Mouse (Mus musculus): ENCODE data around the gene Cit. TPM values are rescaled to one million over a fixed set of nuclear protein-coding genes. Genes with fewer than 3 reads are reported as not detected.

Gene Cit
- polyA plus RNA-seq, 2 experiments: 11.7 to 19.0 TPM

GRCm38 (mm10) chr5:115862439-115862838 is 17.4 kb downstream of the Cit start:
- Histone ChIP-seq H3K9ac (ENCODE audit: low read depth, low read length, severe bottlenecking) (no peak overlapping the region), H3K4me1 (ENCODE audit: control insufficient read depth, insufficient read depth, low read length) (no peaks in the 10 kb centered on the region), H3K36me3 (ENCODE audit: control insufficient read depth, insufficient read depth, low read length) (peaks cover 32% of the 10 kb centered on the region), H3K9me3 (ENCODE audit: control insufficient read depth, low read length) (no peaks in the 10 kb centered on the region), H3K4me3 (replicated peaks; ENCODE audit: low read length) (no peak overlapping the region), H3K27ac (replicated peaks; ENCODE audit: low read depth, low read length) (no peak overlapping the region), H3K4me2 (replicated peaks; ENCODE audit: low read depth, low read length, severe bottlenecking) (no peak overlapping the region), H3K27me3 (ENCODE audit: control insufficient read depth, insufficient read depth, low read length) (no peaks in the 10 kb centered on the region)
- WGBS: 91% methylated on average over 10 of the region's 10 CpGs
- DNase-seq (ENCODE audit: low spot score): no peak
- TF ChIP-seq POLR2A (IDR thresholded peaks at IDR 0.05; ENCODE audit: borderline replicate concordance, extremely low read depth, insufficient read depth, insufficient read length): no peak
- ATAC-seq (ENCODE audit: low FRiP score, low read depth): no peak

- DNase-seq (ENCODE audit: low spot score) (no peak), ATAC-seq (ENCODE audit: low FRiP score, low read depth) (no peak)
- H3K27ac ChIP-seq (replicated peaks; ENCODE audit: low read depth, low read length): no peak overlapping the region
- peaks cover 19% of the 10 kb centered on the region; the same call in 1 of the 2 replicates for H3K36me3 ChIP-seq (ENCODE audit: control insufficient read depth, insufficient read depth, low read length)
- H3K4me2 ChIP-seq (replicated peaks; ENCODE audit: low read depth, low read length, severe bottlenecking): no peak overlapping the region
- no peak overlapping the region for H3K9ac ChIP-seq (ENCODE audit: low read depth, low read length, severe bottlenecking)
- no peaks in the 10 kb centered on the region for H3K27me3 ChIP-seq (ENCODE audit: control insufficient read depth, insufficient read depth, low read length)
- 83% methylated on average over 11 of the region's 11 CpGs for WGBS
- H3K9me3 ChIP-seq (ENCODE audit: control insufficient read depth, low read length): no peaks in the 10 kb centered on the region
- no peak overlapping the region for H3K4me3 ChIP-seq (replicated peaks; ENCODE audit: low read length)
- no peaks in the 10 kb centered on the region for H3K4me1 ChIP-seq (ENCODE audit: control insufficient read depth, insufficient read depth, low read length)
- no peak for TF ChIP-seq POLR2A (IDR thresholded peaks at IDR 0.05; ENCODE audit: borderline replicate concordance, extremely low read depth, insufficient read depth, insufficient read length)
Measured at GRCm38 (mm10) chr5:115866296-115866695, 21.2 kb downstream of the Cit start.

DNA sequence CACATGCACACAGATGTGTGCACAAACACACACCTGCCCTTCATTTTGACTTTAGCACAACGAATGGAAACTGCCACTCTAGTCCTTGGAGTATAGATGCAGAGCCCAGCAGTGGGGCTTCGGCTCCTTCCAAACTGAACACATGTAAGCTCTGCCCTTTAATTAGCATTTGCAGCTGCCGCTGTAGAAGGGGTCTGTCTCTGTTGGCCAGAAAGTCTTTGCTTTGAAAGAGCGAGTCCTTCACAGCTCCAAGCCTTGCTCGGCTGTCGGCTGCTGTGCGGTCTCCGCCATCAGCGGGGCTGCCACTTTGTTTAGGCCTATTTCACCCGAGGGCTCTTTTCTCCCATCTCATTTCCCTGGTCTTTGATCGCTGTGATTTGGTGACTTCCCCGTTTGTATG is 23.5 kb downstream of the Cit start:
- no peaks in the 10 kb centered on the region for H3K27me3 ChIP-seq (ENCODE audit: control insufficient read depth, insufficient read depth, low read length)
- ATAC-seq (ENCODE audit: low FRiP score, low read depth) (no peak), DNase-seq (ENCODE audit: low spot score) (no peak)
- no peak overlapping the region for H3K4me3 ChIP-seq (replicated peaks; ENCODE audit: low read length)
- H3K4me2 ChIP-seq (replicated peaks; ENCODE audit: low read depth, low read length, severe bottlenecking): no peak overlapping the region
- WGBS: 80% methylated on average over 12 of the region's 12 CpGs
- TF ChIP-seq POLR2A (IDR thresholded peaks at IDR 0.05; ENCODE audit: borderline replicate concordance, extremely low read depth, insufficient read depth, insufficient read length): no peak
- H3K9ac ChIP-seq (ENCODE audit: low read depth, low read length, severe bottlenecking): no peak overlapping the region
- H3K27ac ChIP-seq (replicated peaks; ENCODE audit: low read depth, low read length): no peak overlapping the region
- peaks cover 11% of the 10 kb centered on the region; the same call in 1 of the 2 replicates for H3K36me3 ChIP-seq (ENCODE audit: control insufficient read depth, insufficient read depth, low read length)
- H3K9me3 ChIP-seq (ENCODE audit: control insufficient read depth, low read length): no peaks in the 10 kb centered on the region
- H3K4me1 ChIP-seq (ENCODE audit: control insufficient read depth, insufficient read depth, low read length): no peaks in the 10 kb centered on the region

GRCm38 (mm10) chr5:115869198-115869597 is 24.1 kb downstream of the Cit start:
- TF ChIP-seq POLR2A (IDR thresholded peaks at IDR 0.05; ENCODE audit: borderline replicate concordance, extremely low read depth, insufficient read depth, insufficient read length): no peak
- Histone ChIP-seq H3K27ac (replicated peaks; ENCODE audit: low read depth, low read length) (no peak overlapping the region), H3K4me2 (replicated peaks; ENCODE audit: low read depth, low read length, severe bottlenecking) (no peak overlapping the region), H3K27me3 (ENCODE audit: control insufficient read depth, insufficient read depth, low read length) (no peaks in the 10 kb centered on the region), H3K9ac (ENCODE audit: low read depth, low read length, severe bottlenecking) (no peak overlapping the region), H3K36me3 (ENCODE audit: control insufficient read depth, insufficient read depth, low read length) (peaks cover 17% of the 10 kb centered on the region), H3K4me1 (ENCODE audit: control insufficient read depth, insufficient read depth, low read length) (no peaks in the 10 kb centered on the region), H3K9me3 (ENCODE audit: control insufficient read depth, low read length) (no peaks in the 10 kb centered on the region), H3K4me3 (replicated peaks; ENCODE audit: low read length) (no peak overlapping the region)
- no peak for DNase-seq (ENCODE audit: low spot score)
- 91% methylated on average over 15 of the region's 15 CpGs for WGBS
- no peak for ATAC-seq (ENCODE audit: low FRiP score, low read depth)

GRCm38 (mm10) chr5:115871153-115871552 is 26.1 kb downstream of the Cit start:
- H3K36me3 ChIP-seq (ENCODE audit: control insufficient read depth, insufficient read depth, low read length): peaks cover 11% of the 10 kb centered on the region
- no peak overlapping the region for H3K27ac ChIP-seq (replicated peaks; ENCODE audit: low read depth, low read length)
- no peak overlapping the region for H3K9ac ChIP-seq (ENCODE audit: low read depth, low read length, severe bottlenecking)
- ATAC-seq (ENCODE audit: low FRiP score, low read depth) (no peak), DNase-seq (ENCODE audit: low spot score) (no peak)
- H3K27me3 ChIP-seq (ENCODE audit: control insufficient read depth, insufficient read depth, low read length): no peaks in the 10 kb centered on the region
- no peak overlapping the region for H3K4me3 ChIP-seq (replicated peaks; ENCODE audit: low read length)
- H3K4me2 ChIP-seq (replicated peaks; ENCODE audit: low read depth, low read length, severe bottlenecking): no peak overlapping the region
- whole genome bisulfite sequencing: 98% methylated on average over 10 of the region's 10 CpGs
- no peak for TF ChIP-seq POLR2A (IDR thresholded peaks at IDR 0.05; ENCODE audit: borderline replicate concordance, extremely low read depth, insufficient read depth, insufficient read length)
- no peaks in the 10 kb centered on the region for H3K9me3 ChIP-seq (ENCODE audit: control insufficient read depth, low read length)
- H3K4me1 ChIP-seq (ENCODE audit: control insufficient read depth, insufficient read depth, low read length): no peaks in the 10 kb centered on the region

GRCm38 (mm10) chr5:115872106-115872505 is 27.0 kb downstream of the Cit start:
- no peak for TF ChIP-seq POLR2A (IDR thresholded peaks at IDR 0.05; ENCODE audit: borderline replicate concordance, extremely low read depth, insufficient read depth, insufficient read length)
- Histone ChIP-seq H3K36me3 (ENCODE audit: control insufficient read depth, insufficient read depth, low read length) (peaks cover 11% of the 10 kb centered on the region), H3K9ac (ENCODE audit: low read depth, low read length, severe bottlenecking) (no peak overlapping the region), H3K27me3 (ENCODE audit: control insufficient read depth, insufficient read depth, low read length) (no peaks in the 10 kb centered on the region), H3K4me1 (ENCODE audit: control insufficient read depth, insufficient read depth, low read length) (no peaks in the 10 kb centered on the region), H3K4me2 (replicated peaks; ENCODE audit: low read depth, low read length, severe bottlenecking) (no peak overlapping the region), H3K9me3 (ENCODE audit: control insufficient read depth, low read length) (no peaks in the 10 kb centered on the region), H3K27ac (replicated peaks; ENCODE audit: low read depth, low read length) (no peak overlapping the region), H3K4me3 (replicated peaks; ENCODE audit: low read length) (no peak overlapping the region)
- ATAC-seq (ENCODE audit: low FRiP score, low read depth) (no peak), DNase-seq (ENCODE audit: low spot score) (no peak)
- 92% methylated on average over 11 of the region's 11 CpGs for WGBS
